18 mouse cellular contexts compared by ENCODE assay signal in the genomic region with DNA sequence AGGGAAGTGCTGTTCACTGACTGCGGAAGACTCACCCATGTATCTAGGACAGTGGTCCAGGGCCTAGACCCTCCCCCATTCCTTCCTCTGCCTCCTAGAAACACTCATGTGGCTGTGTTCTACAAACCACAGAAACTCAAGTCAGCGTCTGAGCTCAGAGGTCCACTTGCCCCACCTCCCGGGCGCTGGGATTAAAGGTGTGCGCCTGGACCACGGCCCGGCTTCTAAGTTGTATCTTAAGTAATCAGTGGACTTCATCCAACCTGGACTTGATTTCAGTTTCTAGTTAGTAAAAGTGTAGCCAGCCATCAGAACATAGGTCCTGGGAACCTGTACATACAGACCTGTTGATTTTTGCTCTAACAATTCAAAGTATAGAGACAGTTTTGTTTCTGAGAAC.
A peak's percentile ranks its signal among the peaks of the same experiment; 100 is the strongest.
DNase-seq lines count a peak whose midpoint lies in the region; ATAC-seq and TF ChIP-seq lines count a peak whose summit lies in the region.
"Had no signal": no experiment of that assay in that cellular context is flagged by ENCODE, and none has a peak within 500 bp of the region (broad histone marks: within the 10 kb centered on the region; RNA-seq: fewer than 3 reads in every experiment).

No protein-coding gene starts in this region.

- TF ChIP-seq POLR2A in lung, adult 2 months (IDR thresholded peaks at IDR 0.05; ENCODE audit: borderline replicate concordance, extremely low read depth, low read depth, low read length), result no peak

- 0 out of 2 replicates have a peak, but pooled peaks have one; percentile 11 for TF ChIP-seq EP300 in liver, postnatal 0 days (IDR thresholded peaks at IDR 0.05; ENCODE audit: low read depth)

- no peak overlapping the region for H3K4me3 ChIP-seq in liver, postnatal 0 days (ENCODE audit: low read depth, low read length)
- no peak overlapping the region for H3K4me3 ChIP-seq in liver, embryonic 12.5 days
- no peak overlapping the region for H3K4me3 ChIP-seq in intestine, embryonic 16.5 days (ENCODE audit: low read length)
- H3K4me3 ChIP-seq in lung, adult 2 months (replicated peaks; ENCODE audit: extremely low read depth, low read depth, low read length), result no peak overlapping the region
- H3K4me3 ChIP-seq: embryonic facial prominence, embryonic 15.5 days; heart, embryonic 10.5 days; limb, embryonic 12.5 days; midbrain, embryonic 13.5 days had no signal

- H3K9me3 ChIP-seq in liver, postnatal 0 days (ENCODE audit: low read length), result no peaks in the 10 kb centered on the region
- H3K9me3 ChIP-seq in liver, embryonic 12.5 days (replicated peaks), result no peaks in the 10 kb centered on the region
- no peaks in the 10 kb centered on the region for H3K9me3 ChIP-seq in intestine, embryonic 16.5 days (ENCODE audit: control insufficient read depth, low read length)
- H3K9me3 ChIP-seq: embryonic facial prominence, embryonic 15.5 days; heart, embryonic 10.5 days; limb, embryonic 12.5 days; midbrain, embryonic 13.5 days had no signal

- no peaks in the 10 kb centered on the region for H3K36me3 ChIP-seq in liver, postnatal 0 days (replicated peaks; ENCODE audit: insufficient read depth, low read length)
- H3K36me3 ChIP-seq in liver, embryonic 12.5 days, result no peaks in the 10 kb centered on the region
- no peaks in the 10 kb centered on the region for H3K36me3 ChIP-seq in intestine, embryonic 16.5 days (ENCODE audit: control insufficient read depth, insufficient read depth, low read length)
- H3K36me3 ChIP-seq: embryonic facial prominence, embryonic 15.5 days; heart, embryonic 10.5 days; limb, embryonic 12.5 days; midbrain, embryonic 13.5 days had no signal

- peak; percentile 40 for DNase-seq in liver, postnatal 0 days
- DNase-seq in lung, adult 2 months, result peak; percentile 38
- peak; percentile 52 for DNase-seq in yolk sac, embryonic 10.5 days (ENCODE audit: low spot score)
- DNase-seq in layer of hippocampus, postnatal 10 days (ENCODE audit: low spot score in 2 of 2), result no peak
- DNase-seq in thymus, postnatal 10 days (ENCODE audit: low spot score in 2 of 2), result no peak
- DNase-seq: adrenal gland, postnatal 36 days; cerebellum, postnatal 36 days; gastrocnemius, postnatal 10 days; layer of hippocampus, postnatal 36 days had no signal

- peak; percentile 36; the same call in 1 of the 2 replicates for ATAC-seq in liver, postnatal 0 days
- no peak for ATAC-seq in liver, embryonic 12.5 days
- peak; percentile 45 for ATAC-seq in intestine, embryonic 16.5 days
- ATAC-seq: activated CD4-positive, CD25-positive, alpha-beta regulatory T cell, adult 4 months; forebrain, embryonic 14.5 days; inflammation-experienced regulatory T-cells, adult 6 months had no signal

- TF ChIP-seq CTCF in liver, postnatal 0 days (IDR thresholded peaks at IDR 0.05; ENCODE audit: low read depth), result no peak
- no peak for TF ChIP-seq CTCF in lung, adult 2 months (IDR thresholded peaks at IDR 0.05; ENCODE audit: insufficient read depth, low read length)

- H3K27me3 ChIP-seq in liver, postnatal 0 days (ENCODE audit: insufficient read depth, low read length), result no peaks in the 10 kb centered on the region
- H3K27me3 ChIP-seq in liver, embryonic 12.5 days (replicated peaks), result no peaks in the 10 kb centered on the region
- no peaks in the 10 kb centered on the region for H3K27me3 ChIP-seq in intestine, embryonic 16.5 days (replicated peaks; ENCODE audit: control insufficient read depth, insufficient read depth, low read length)
- H3K27me3 ChIP-seq: embryonic facial prominence, embryonic 15.5 days; limb, embryonic 12.5 days; midbrain, embryonic 13.5 days had no signal

- 46% methylated on average over 7 of the region's 7 CpGs for WGBS in liver, postnatal 0 days (ENCODE audit: insufficient replicate concordance)
- WGBS in liver, embryonic 12.5 days (ENCODE audit: insufficient replicate concordance), result 54% methylated on average over 7 of the region's 7 CpGs
- 65% methylated on average over 7 of the region's 7 CpGs for WGBS in intestine, embryonic 16.5 days
- 61% methylated on average over 7 of the region's 7 CpGs for WGBS in lung, adult 2 months

- H3K4me2 ChIP-seq in liver, postnatal 0 days (ENCODE audit: low read depth, low read length), result no peak overlapping the region
- no peak overlapping the region for H3K4me2 ChIP-seq in liver, embryonic 12.5 days
- H3K4me2 ChIP-seq in intestine, embryonic 16.5 days (ENCODE audit: low read depth, low read length), result no peak overlapping the region
- H3K4me2 ChIP-seq: embryonic facial prominence, embryonic 15.5 days; limb, embryonic 12.5 days; midbrain, embryonic 13.5 days had no signal

- H3K9ac ChIP-seq in liver, postnatal 0 days (replicated peaks), result no peak overlapping the region
- H3K9ac ChIP-seq in liver, embryonic 12.5 days, result no peak overlapping the region
- H3K9ac ChIP-seq in intestine, embryonic 16.5 days (ENCODE audit: low read depth, low read length), result no peak overlapping the region
- H3K9ac ChIP-seq: embryonic facial prominence, embryonic 15.5 days; limb, embryonic 12.5 days; midbrain, embryonic 13.5 days had no signal

- peaks cover 6% of the 10 kb centered on the region; the same call in 1 of the 2 replicates for H3K4me1 ChIP-seq in liver, postnatal 0 days (ENCODE audit: insufficient read depth)
- peaks cover 46% of the 10 kb centered on the region for H3K4me1 ChIP-seq in liver, embryonic 12.5 days
- H3K4me1 ChIP-seq in intestine, embryonic 16.5 days (ENCODE audit: control insufficient read depth, insufficient read depth, low read length), result peaks cover 33% of the 10 kb centered on the region
- H3K4me1 ChIP-seq in lung, adult 2 months (ENCODE audit: control insufficient read depth, insufficient read depth, low read length), result peaks cover 3% of the 10 kb centered on the region; the same call in 1 of the 2 replicates

- H3K27ac ChIP-seq in liver, postnatal 0 days (ENCODE audit: low read depth), result no peak overlapping the region
- H3K27ac ChIP-seq in liver, embryonic 12.5 days, result no peak overlapping the region
- H3K27ac ChIP-seq in intestine, embryonic 16.5 days (ENCODE audit: low read length), result no peak overlapping the region; the same call in 1 of the 2 replicates
- H3K27ac ChIP-seq: heart, embryonic 10.5 days; limb, embryonic 12.5 days had no signal

Comparison
In these comparisons a context has a peak if more than half of its experiments do, and no peak if none do; other contexts are left out.
1. DNase-seq: peak in liver, postnatal 0 days (single experiment), lung, adult 2 months (single experiment) and yolk sac, embryonic 10.5 days (single experiment); none in layer of hippocampus, postnatal 10 days (0 of 2) and thymus, postnatal 10 days (0 of 2).